Mouse (Mus musculus) 3134 (cell line): ENCODE data around the gene Lnx2.

Experiments used
- DNase-seq: peaks from one replicate; pipeline ENCODE4 v3.0.0-alpha.2; 2011; ENCODE audit warnings: low spot score; ENCODE audit not compliant: insufficient read length; ENCODE audit errors: extremely low read depth

The Lnx2 gene

GRCm38 (mm10) chr5:147053071-147053470, 23.3 kb downstream of the Lnx2 start:
- DNase-seq: no peak

GRCm38 (mm10) chr5:147052309-147052558, 24.2 kb downstream of the Lnx2 start:
- no peak for DNase-seq

- no peak for DNase-seq
Measured at GRCm38 (mm10) chr5:147051500-147052308, 24.7 kb downstream of the Lnx2 start.

GRCm38 (mm10) chr5:147050816-147051499, 25.4 kb downstream of the Lnx2 start:
- DNase-seq: no peak

DNA sequence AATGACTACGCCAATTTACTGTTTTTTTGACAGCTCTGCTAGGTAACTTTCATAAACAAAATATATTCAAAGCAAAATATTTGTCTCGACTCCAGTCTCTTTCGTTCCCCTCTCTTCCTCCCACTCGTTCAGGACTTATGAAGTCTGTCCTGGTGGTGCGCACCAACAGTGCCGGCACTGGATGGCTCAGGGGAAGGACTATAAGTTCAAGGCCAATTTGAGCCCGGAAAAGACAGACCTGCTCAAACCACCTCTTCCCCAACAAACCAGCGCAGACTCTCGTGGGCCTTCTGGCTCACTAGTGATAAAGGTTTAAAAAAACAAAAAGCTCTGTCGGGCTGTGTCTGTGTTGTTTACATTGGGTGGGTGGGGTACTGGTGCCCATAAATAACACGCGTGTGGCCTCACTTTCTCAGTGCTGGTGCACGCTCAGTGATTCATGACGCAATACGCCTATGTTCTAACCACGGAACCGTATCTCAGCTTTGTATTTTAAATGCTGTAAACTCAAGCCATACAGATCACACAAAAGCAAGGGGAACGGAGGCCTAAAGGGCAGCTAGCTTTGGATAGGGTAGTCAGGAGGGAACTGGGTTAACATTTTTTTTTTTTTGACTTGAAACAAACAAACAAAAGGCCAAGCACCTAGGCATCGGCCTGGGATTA, 26.7 kb downstream of the Lnx2 start:
- DNase-seq: no peak

DNA sequence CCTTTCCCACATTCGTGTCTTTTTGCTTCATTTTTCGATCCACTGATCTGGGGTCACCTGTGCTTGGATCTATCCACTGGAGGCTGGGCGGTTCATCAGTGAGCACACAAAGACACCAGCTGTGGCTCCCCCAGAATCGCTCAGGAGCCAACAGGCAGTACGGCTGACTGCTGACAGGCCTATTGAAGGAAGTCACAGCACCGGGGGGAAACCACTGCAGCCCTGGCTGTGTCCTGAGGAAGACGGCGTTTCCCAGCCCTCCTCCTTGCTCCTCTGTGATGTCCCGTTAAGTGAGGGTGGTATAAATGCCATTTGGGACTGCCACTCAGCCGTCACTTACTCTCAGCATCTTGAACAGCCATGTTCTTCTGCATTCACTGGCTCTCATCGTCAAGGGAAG, 30.5 kb downstream of the Lnx2 start:
- no peak for DNase-seq

DNA sequence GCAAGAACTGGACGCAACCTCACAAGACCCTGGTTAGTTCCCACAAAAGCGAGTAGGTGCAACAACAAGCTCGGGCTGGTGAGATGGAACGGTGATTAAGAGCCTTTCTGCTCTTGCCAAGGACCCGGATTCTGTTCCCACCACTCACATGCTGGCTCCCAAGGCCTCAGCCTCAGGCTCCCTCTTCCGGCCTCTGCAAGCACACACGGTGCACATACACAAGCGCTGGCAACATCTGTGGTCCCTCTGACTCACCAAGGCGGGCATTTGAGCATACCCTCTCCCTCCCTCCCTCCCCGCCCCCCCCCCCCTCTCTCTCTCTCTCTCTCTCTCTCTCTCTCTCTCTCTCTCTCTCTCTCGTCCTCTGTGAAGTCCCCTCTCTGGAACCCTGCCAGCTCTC, 31.1 kb downstream of the Lnx2 start:
- DNase-seq: no peak

DNA sequence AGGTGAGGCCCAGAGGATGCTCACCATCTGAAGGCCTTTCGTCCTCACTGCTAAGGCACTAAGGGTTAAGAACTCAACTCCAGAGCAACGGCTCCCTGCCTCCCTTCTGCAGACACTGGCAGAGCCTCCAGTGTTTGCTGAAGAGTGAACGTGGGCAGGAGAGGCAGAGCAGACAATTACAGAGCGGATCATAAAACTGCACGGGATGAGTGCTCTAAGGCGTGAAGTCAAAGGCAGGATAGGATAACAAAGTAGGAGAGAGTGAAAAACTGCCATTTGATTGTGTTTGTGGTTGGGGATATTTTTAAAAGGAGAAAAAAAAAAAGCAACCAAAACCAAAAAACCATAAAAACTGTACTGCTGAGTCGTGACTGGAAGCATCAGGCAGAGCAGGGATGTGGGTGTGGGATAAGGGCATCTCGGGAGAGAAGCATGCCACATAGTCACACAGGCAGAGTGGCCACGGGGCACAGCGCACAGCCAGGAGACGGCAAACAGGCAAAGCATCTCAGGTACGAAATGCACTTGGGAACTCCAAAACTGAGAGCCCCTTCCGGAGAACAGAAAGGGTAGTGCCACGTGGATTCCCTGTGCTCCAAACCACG, 33.0 kb downstream of the Lnx2 start:
- no peak for DNase-seq

- DNase-seq: no peak
Measured at GRCm38 (mm10) chr5:147041965-147042937, 34.1 kb downstream of the Lnx2 start.

GRCm38 (mm10) chr5:147039394-147039793, 37.0 kb downstream of the Lnx2 start:
- DNase-seq: no peak

DNA sequence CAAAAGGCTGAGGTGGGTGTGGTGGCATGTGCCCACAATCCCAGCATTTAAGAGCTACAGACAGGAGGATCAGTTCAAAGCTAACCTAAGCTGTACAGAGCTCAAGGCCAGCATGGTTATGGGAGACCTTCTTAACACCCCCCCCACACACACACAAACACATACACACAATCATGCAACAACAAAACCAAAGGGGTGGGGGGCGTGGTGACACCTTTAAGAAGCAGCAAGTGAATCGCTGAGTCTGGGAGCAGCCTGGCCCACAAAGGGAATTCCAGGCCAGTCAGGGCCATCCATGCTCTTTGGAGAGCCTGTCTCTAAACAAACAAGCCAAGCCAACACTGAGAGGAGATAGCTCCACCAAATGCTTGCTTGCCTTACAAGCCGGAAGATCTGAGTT, 38.8 kb downstream of the Lnx2 start:
- DNase-seq: no peak

DNA sequence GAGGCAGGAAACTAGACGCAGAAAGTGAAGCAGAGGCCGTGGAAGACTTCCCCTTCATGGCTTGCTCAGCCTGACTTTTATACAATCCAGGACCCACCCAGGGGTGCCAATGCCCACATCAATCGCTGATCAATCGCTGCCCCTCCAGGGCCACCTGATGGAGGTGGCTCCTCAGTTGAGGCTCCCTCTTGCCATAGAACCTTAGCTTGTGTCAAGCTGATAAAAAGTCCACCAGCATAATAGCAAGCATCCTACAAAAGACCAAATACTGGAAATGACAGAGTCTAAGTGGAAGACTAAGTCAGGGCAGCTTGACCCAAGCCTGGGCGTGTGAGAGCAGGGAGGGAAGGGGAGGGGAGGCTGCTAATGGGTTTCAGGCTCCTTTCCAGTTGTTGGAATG, 39.7 kb downstream of the Lnx2 start:
- DNase-seq: no peak

- DNase-seq: no peak
Measured at GRCm38 (mm10) chr5:147036028-147036427, 40.4 kb downstream of the Lnx2 start.

- no peak for DNase-seq
Measured at GRCm38 (mm10) chr5:147035301-147035700, 41.1 kb downstream of the Lnx2 start.

DNA sequence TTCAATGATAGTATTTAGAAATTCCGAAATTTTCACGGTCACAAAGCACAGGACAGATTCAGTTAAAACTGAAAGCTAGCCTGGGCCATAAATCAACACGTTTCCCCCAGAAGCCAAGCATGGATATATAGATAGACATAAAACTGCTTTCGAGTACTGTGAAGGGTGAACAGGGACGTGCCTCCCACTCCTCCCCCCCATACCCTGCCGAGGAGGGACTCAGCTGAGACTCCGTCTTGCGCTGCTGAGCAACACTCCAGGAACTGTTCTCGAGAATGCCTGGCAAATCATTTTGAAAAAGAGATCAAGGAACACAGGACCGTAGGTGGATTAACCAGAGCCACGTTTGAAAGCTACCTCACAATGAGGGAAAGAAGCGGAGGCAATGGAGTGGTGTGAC, 42.1 kb downstream of the Lnx2 start:
- no peak for DNase-seq

GRCm38 (mm10) chr5:147033155-147033554, 43.2 kb downstream of the Lnx2 start:
- DNase-seq: no peak

DNA sequence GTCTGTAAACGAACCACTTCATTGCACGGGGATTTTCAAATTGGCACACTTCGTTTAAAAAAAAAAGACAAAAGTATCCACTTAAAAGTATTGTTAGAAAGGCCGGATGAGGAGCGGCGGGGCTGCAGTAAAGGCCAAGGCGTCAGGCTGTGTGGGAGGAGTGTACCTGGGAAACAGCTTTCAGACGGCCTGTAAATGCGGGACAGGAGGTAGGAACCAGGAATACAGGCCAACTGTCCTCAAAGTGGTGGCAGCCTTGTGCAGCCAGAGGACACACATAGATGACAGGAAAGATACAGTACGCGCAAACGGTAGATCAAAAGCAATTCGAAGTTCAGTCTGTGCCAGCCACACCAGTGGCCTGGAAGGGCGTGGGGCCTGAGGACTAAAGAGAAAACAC, 45.1 kb downstream of the Lnx2 start:
- no peak for DNase-seq

- no peak for DNase-seq
Measured at GRCm38 (mm10) chr5:147024331-147025034, 51.9 kb downstream of the Lnx2 start.

DNA sequence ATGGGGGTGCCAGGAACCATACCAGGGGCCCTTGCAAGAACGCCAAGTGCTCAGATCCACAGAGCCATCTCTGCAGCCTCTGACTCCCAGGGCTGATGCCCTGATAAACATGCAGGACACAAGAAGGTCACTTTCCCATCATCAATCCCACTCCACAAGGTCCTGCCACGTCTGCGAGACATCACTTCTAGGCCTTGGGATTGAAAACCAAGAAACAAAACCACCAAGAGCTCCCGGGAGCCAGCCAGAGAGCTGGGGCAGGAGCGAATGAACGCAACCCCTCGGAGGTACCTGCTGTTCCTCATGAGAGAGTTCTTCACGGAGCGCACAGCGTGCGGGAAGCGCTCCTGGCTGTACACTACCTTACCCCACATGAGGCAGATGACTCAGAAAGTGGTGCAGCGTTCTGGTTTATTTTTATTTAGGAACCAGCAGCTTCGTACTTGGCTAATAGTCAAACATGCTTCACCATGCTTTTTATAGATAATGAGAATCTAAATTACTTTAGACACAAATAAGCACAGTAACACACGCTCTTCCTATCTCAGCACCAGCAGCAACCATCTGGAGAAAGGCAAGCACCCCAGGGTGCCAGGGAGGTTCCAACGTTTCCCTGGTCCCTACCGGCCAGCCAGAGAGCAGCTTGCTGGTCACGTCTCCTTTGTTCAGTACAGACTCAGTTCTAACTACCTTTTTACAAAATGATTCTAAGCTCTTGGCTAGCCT, 53.0 kb downstream of the Lnx2 start:
- DNase-seq: no peak
